15 mouse cellular contexts compared by ENCODE assay signal in the genomic region with DNA sequence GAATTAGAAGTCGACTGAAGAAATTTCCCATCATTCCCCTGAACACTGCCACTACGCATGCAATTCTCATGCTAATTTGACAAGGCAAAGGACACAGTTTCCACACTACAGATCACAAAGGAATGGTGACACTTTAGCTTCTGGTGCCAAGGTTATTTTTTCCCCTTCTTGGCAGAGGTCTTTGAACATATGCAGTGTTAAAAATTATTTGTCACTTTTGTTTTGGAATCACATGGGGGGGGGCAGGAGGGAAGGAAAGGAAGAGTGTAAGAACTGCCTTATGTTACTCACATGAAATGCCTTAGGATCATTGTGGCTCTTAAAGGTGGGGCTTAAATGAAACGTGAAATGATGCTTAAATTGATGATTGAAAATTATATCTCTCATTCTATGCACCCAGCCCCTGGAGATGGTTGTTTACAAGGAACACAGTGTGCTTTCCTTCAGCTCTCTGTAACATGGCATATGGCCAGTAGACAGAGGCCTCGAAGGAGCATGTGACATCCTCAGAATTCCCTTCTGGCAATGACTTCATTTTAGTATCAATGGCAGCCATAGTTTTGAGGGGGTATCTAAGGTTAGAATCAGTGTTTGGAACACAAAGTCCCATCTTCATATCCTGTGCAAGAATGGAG.
DNase-seq lines count a peak whose midpoint lies in the region; ATAC-seq lines count a peak whose summit lies in the region.
"Had no signal": no experiment of that assay in that cellular context is flagged by ENCODE, and none has a peak within 500 bp of the region (broad histone marks: within the 10 kb centered on the region; RNA-seq: fewer than 3 reads in every experiment).

No protein-coding gene starts in this region.

- H3K4me1 ChIP-seq in midbrain, embryonic 11.5 days (ENCODE audit: control insufficient read depth, insufficient read depth, low read length) = no peaks in the 10 kb centered on the region
- H3K4me1 ChIP-seq in midbrain, embryonic 15.5 days = no peaks in the 10 kb centered on the region
- H3K4me1 ChIP-seq in forebrain, embryonic 16.5 days (replicated peaks; ENCODE audit: control insufficient read depth, insufficient read depth, low read length) = 0 out of 2 replicates have a peak, but pooled peaks cover 4% of the 10 kb centered on the region
- H3K4me1 ChIP-seq: embryonic facial prominence, embryonic 15.5 days; hindbrain, embryonic 10.5 days; kidney, embryonic 15.5 days; neural tube, embryonic 15.5 days; stomach, embryonic 15.5 days had no signal

- no peak overlapping the region for H3K4me2 ChIP-seq in midbrain, embryonic 11.5 days
- no peak overlapping the region for H3K4me2 ChIP-seq in midbrain, embryonic 15.5 days
- H3K4me2 ChIP-seq in forebrain, embryonic 16.5 days (ENCODE audit: low read length) = no peak overlapping the region
- H3K4me2 ChIP-seq: embryonic facial prominence, embryonic 15.5 days; kidney, embryonic 15.5 days; neural tube, embryonic 15.5 days; stomach, embryonic 15.5 days had no signal

- H3K27ac ChIP-seq in midbrain, embryonic 11.5 days (ENCODE audit: low read depth, low read length) = no peak overlapping the region
- no peak overlapping the region for H3K27ac ChIP-seq in midbrain, embryonic 15.5 days
- no peak overlapping the region for H3K27ac ChIP-seq in forebrain, embryonic 16.5 days (ENCODE audit: low read length)
- H3K27ac ChIP-seq: embryonic facial prominence, embryonic 15.5 days; hindbrain, embryonic 10.5 days; kidney, embryonic 15.5 days; neural tube, embryonic 15.5 days; stomach, embryonic 15.5 days had no signal

- no peaks in the 10 kb centered on the region for H3K27me3 ChIP-seq in midbrain, embryonic 11.5 days (ENCODE audit: control insufficient read depth, insufficient read depth, low read length)
- H3K27me3 ChIP-seq in midbrain, embryonic 15.5 days (replicated peaks) = no peaks in the 10 kb centered on the region
- no peaks in the 10 kb centered on the region for H3K27me3 ChIP-seq in forebrain, embryonic 16.5 days (replicated peaks; ENCODE audit: control insufficient read depth, insufficient read depth, low read length)
- H3K27me3 ChIP-seq: embryonic facial prominence, embryonic 15.5 days; kidney, embryonic 15.5 days; neural tube, embryonic 15.5 days; stomach, embryonic 15.5 days had no signal

- 81% methylated on average over 4 of the region's 4 CpGs for WGBS in midbrain, embryonic 11.5 days
- WGBS in midbrain, embryonic 15.5 days = 69% methylated on average over 4 of the region's 4 CpGs
- WGBS in forebrain, embryonic 16.5 days = 32% methylated on average over 4 of the region's 4 CpGs

- DNase-seq in gastrocnemius, adult 18-20 months (ENCODE audit: low spot score) = peak; percentile 2
- no peak for DNase-seq in gastrocnemius, adult 8-10 months (ENCODE audit: low spot score in 2 of 2)
- peak; percentile 31 for DNase-seq in midbrain, embryonic 11.5 days (ENCODE audit: low spot score, missing footprints)
- peak; percentile 60 to 63 for DNase-seq in cerebellum, adult 18-20 months
- DNase-seq: retina, postnatal 1 day; spleen, adult 18-20 months; thymus, postnatal 4 days had no signal

- H3K36me3 ChIP-seq in midbrain, embryonic 11.5 days (ENCODE audit: control insufficient read depth, insufficient read depth, low read length) = no peaks in the 10 kb centered on the region
- H3K36me3 ChIP-seq in midbrain, embryonic 15.5 days (replicated peaks) = no peaks in the 10 kb centered on the region
- no peaks in the 10 kb centered on the region for H3K36me3 ChIP-seq in forebrain, embryonic 16.5 days (ENCODE audit: control insufficient read depth, insufficient read depth)
- H3K36me3 ChIP-seq: embryonic facial prominence, embryonic 15.5 days; hindbrain, embryonic 10.5 days; kidney, embryonic 15.5 days; neural tube, embryonic 15.5 days; stomach, embryonic 15.5 days had no signal

- no peaks in the 10 kb centered on the region for H3K9me3 ChIP-seq in midbrain, embryonic 11.5 days (ENCODE audit: control insufficient read depth, low read length)
- no peaks in the 10 kb centered on the region for H3K9me3 ChIP-seq in midbrain, embryonic 15.5 days
- no peaks in the 10 kb centered on the region for H3K9me3 ChIP-seq in forebrain, embryonic 16.5 days (ENCODE audit: control insufficient read depth, low read length)
- H3K9me3 ChIP-seq: embryonic facial prominence, embryonic 15.5 days; hindbrain, embryonic 10.5 days; kidney, embryonic 15.5 days; neural tube, embryonic 15.5 days; stomach, embryonic 15.5 days had no signal

- no peak overlapping the region for H3K9ac ChIP-seq in midbrain, embryonic 11.5 days (ENCODE audit: low read length)
- no peak overlapping the region for H3K9ac ChIP-seq in midbrain, embryonic 15.5 days
- no peak overlapping the region for H3K9ac ChIP-seq in forebrain, embryonic 16.5 days (replicated peaks; ENCODE audit: low read depth, low read length)
- H3K9ac ChIP-seq: embryonic facial prominence, embryonic 15.5 days; kidney, embryonic 15.5 days; neural tube, embryonic 15.5 days; stomach, embryonic 15.5 days had no signal

- no peak for ATAC-seq in midbrain, embryonic 11.5 days (ENCODE audit: low FRiP score)
- ATAC-seq in midbrain, embryonic 15.5 days (replicated peaks) = no peak
- ATAC-seq in forebrain, embryonic 16.5 days = peak; percentile 86
- ATAC-seq in erythroblast, adult 5-6 weeks (replicated peaks; ENCODE audit: low FRiP score, poor library complexity, severe bottlenecking) = no peak

- H3K4me3 ChIP-seq in midbrain, embryonic 11.5 days (ENCODE audit: low read depth, low read length) = no peak overlapping the region
- no peak overlapping the region for H3K4me3 ChIP-seq in midbrain, embryonic 15.5 days
- H3K4me3 ChIP-seq in forebrain, embryonic 16.5 days (replicated peaks; ENCODE audit: low read length) = no peak overlapping the region
- H3K4me3 ChIP-seq: embryonic facial prominence, embryonic 15.5 days; hindbrain, embryonic 10.5 days; kidney, embryonic 15.5 days; neural tube, embryonic 15.5 days; stomach, embryonic 15.5 days had no signal

Comparison
In these comparisons a context has a peak if more than half of its experiments do, and no peak if none do; other contexts are left out.
1. DNase-seq: peak in gastrocnemius, adult 18-20 months (single experiment), midbrain, embryonic 11.5 days (single experiment) and cerebellum, adult 18-20 months (2 of 2); none in gastrocnemius, adult 8-10 months (0 of 2).